Mouse (Mus musculus): ENCODE results near the gene Arhgdia. TPM values are rescaled to one million over a fixed set of nuclear protein-coding genes. Genes with fewer than 3 reads are reported as not detected.

Gene Arhgdia
- polyA plus RNA-seq, 1 experiment from 2014 or later: 555 TPM

DNA sequence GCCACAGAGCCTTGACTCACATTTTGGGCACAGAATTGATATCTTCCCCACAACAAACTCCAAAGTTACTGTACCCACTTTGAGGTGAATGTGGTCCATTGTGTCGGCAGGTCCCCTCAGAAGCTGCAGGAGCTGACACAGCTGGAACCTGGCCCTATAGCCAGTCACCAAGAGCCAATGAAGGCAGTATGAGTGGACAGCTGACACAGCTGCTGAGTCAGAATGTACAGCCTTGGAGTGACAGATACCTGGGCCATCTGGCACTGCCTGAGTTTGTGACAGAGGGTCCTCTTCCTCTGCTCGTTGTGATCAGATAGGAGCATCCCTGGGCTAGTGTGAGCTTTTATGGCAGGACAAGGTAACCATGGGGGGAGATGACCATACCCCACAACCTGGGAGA lies 26.2 kb downstream of the Arhgdia start:
- H3K27ac ChIP-seq: no peak overlapping the region
- peaks cover 24% of the 10 kb centered on the region for H3K36me3 ChIP-seq
- WGBS: 73% methylated on average over 2 of the region's 2 CpGs
- H3K4me1 ChIP-seq: peaks cover 3% of the 10 kb centered on the region
- ATAC-seq (ENCODE audit: low FRiP score, low read depth): no peak
- no peak overlapping the region for H3K9ac ChIP-seq
- no peak overlapping the region for H3K4me2 ChIP-seq (replicated peaks)
- H3K4me3 ChIP-seq: no peak overlapping the region
- no peaks in the 10 kb centered on the region for H3K27me3 ChIP-seq
- peaks cover 8% of the 10 kb centered on the region; the same call in 1 of the 2 replicates for H3K9me3 ChIP-seq

DNA sequence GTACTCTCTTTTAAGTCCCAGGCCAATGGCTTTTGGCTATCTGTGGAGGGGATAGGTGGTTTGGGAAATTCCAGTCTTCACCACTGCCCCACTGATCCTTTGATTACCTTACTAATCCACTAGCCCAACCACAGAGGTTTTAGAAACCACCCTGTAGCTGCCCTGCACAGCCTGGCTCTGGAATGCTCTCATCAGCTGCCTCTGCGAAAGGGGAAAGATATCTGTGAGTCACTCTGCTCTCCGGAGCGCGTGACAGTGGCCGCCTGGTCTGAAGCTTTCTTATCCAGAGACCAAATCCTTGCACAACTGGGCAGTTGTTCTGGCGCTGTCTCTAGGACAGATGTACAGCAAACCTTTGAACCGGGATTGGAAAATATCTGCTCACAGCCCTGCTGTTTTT lies 26.6 kb downstream of the Arhgdia start:
- no peak for ATAC-seq (ENCODE audit: low FRiP score, low read depth)
- 82% methylated on average over 7 of the region's 7 CpGs for WGBS

DNA sequence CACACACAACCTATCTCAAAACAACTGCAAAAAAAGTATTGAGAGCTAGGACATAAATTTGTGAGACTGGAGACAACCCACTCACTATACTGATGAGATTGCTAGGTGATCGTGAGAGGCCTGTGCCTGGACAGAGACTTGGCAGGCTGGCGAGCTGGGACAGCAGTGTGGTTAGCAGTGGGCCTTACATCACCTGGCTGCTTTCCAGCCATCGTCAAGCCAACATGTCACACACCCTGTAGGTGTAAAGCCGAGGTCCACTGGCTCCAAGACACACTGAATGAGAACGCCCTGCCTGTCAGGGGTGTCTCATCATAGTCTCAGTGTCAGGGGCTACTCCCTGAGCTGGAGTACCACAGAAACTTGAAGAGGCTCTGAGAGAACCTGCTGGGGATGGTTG lies 28.7 kb downstream of the Arhgdia start:
- H3K4me2 ChIP-seq (replicated peaks): no peak overlapping the region
- WGBS: 79% methylated on average over 5 of the region's 5 CpGs

More for the DNA sequence above, 26.6 kb downstream of the Arhgdia start:
- Histone ChIP-seq H3K4me3 (no peak overlapping the region), H3K36me3 (peaks cover 20% of the 10 kb centered on the region), H3K9ac (0 out of 2 replicates have a peak overlapping the region, but pooled peaks have one; percentile 25), H3K9me3 (peaks cover 8% of the 10 kb centered on the region; the same call in 1 of the 2 replicates), H3K27me3 (no peaks in the 10 kb centered on the region), H3K4me1 (peaks cover 7% of the 10 kb centered on the region), H3K4me2 (replicated peaks) (no peak overlapping the region), H3K27ac (no peak overlapping the region)

DNA sequence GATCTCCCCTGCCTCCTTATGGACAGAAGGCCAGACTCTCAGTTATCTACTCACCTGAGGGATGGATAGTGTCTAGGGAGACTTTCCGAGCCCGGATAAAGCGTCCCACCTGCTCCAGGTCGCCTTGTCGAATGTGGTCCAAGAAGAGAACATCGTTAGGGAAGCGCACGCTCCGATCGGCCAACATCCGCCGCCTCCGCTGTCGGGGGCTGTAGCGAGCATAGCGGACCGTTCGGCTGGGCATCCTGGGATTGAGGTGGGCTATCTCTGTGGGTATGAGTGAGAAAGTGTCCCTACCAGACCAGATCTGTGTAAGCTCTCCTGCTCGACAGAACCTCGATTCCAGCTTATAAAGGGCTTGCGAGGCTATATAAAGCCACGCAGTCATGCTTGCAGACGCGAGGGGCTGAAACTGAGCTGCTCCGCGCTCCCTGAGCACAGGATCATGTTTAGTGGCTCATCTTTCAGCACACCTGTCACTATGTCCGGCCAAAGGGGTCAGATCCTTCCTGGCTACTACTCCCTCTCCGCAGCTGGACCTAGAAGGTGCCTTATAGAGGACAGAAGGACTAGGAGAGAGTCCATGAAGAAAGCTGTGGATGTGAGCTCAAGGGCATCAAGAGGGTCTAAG lies 30.5 kb downstream of the Arhgdia start, which contains the start of gene Ppp1r27:
Gene Ppp1r27 (minus strand): TSS at position 323 of the 631 bp plus-strand sequence.
- Histone ChIP-seq H3K27ac (peak within 1 kb of the TSS; percentile 63; the same call in 1 of the 2 replicates), H3K4me1 (peaks cover 27% of the 10 kb centered on the region), H3K4me3 (peak within 1 kb of the TSS; percentile 98), H3K27me3 (no peaks in the 10 kb centered on the region), H3K36me3 (peaks cover 7% of the 10 kb centered on the region), H3K4me2 (replicated peaks) (peak within 1 kb of the TSS; percentile 95), H3K9me3 (no peaks in the 10 kb centered on the region), H3K9ac (peak within 1 kb of the TSS; percentile 98)
- no peak for ATAC-seq (ENCODE audit: low FRiP score, low read depth)
- WGBS: 91% methylated on average over 28 of the region's 28 CpGs

More for the DNA sequence above, 28.7 kb downstream of the Arhgdia start:
- H3K36me3 ChIP-seq: peaks cover 6% of the 10 kb centered on the region; the same call in 1 of the 2 replicates
- H3K27me3 ChIP-seq: no peaks in the 10 kb centered on the region
- H3K4me1 ChIP-seq: peaks cover 20% of the 10 kb centered on the region
- no peak overlapping the region for H3K27ac ChIP-seq
- H3K9me3 ChIP-seq: peaks cover 7% of the 10 kb centered on the region; the same call in 1 of the 2 replicates
- H3K4me3 ChIP-seq: no peak overlapping the region
- no peak for ATAC-seq (ENCODE audit: low FRiP score, low read depth)
- H3K9ac ChIP-seq: no peak overlapping the region

GRCm38 (mm10) chr11:120549986-120550809 lies 31.2 kb downstream of the Arhgdia start:
- no peak for ATAC-seq (ENCODE audit: low FRiP score, low read depth)
- Histone ChIP-seq H3K4me1 (peaks cover 27% of the 10 kb centered on the region), H3K4me3 (peak overlapping the region; percentile 98), H3K4me2 (replicated peaks) (peak overlapping the region; percentile 95), H3K27ac (peak overlapping the region; percentile 63; the same call in 1 of the 2 replicates), H3K9me3 (no peaks in the 10 kb centered on the region), H3K9ac (peak overlapping the region; percentile 98), H3K27me3 (no peaks in the 10 kb centered on the region), H3K36me3 (peaks cover 10% of the 10 kb centered on the region)
- 61% methylated on average over 11 of the region's 11 CpGs for WGBS

DNA sequence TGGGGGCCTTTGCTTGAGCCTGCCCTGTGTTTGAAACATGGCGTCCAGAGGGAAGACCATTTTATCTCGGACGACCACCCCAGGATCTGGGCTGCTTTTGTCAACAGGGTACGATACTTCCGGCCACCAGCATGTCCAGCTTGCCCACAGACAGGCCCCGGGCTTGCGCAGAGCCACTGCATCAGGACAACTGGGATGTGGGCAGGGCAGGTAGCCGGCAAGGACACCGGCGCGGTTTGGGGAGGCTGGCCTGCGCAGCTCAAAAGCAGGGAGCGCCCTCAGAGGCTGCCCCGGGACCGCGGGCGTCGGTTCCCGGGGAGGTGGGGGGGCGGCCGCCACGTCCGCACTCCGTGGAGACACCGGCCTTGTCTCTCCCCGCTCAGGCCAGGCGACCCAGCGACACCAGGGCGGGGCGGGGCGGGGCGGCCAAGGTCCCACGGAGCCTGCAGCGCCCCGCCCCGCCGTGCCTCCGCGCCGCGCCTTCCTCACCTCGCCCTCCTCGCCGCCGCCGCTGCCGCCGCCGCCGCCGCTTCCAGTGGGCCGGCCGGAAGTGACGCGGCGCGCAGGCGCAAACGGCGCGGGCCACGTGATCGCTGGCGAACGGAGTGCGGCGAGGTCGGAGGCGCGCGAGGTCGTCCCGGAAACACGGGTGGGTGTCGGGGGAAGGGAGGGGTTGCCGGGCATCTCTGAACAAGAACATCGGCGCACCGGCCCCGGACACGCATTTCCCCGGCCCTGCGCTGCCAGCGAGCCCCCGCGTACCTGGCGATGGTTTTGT lies 32.1 kb downstream of the Arhgdia start, which contains the start of gene Mcrip1:
Gene Mcrip1 (minus strand): TSS at position 560 of the 778 bp plus-strand sequence.
- Histone ChIP-seq H3K9me3 (no peaks in the 10 kb centered on the region), H3K27ac (peak within 1 kb of the TSS; percentile 87), H3K36me3 (peaks cover 18% of the 10 kb centered on the region), H3K4me2 (replicated peaks) (peak within 1 kb of the TSS; percentile 95), H3K4me1 (peaks cover 27% of the 10 kb centered on the region), H3K27me3 (no peaks in the 10 kb centered on the region), H3K9ac (peak within 1 kb of the TSS; percentile 98), H3K4me3 (peak within 1 kb of the TSS; percentile 98)
- WGBS: under 1% methylated on average over 63 of the region's 87 CpGs
- ATAC-seq (ENCODE audit: low FRiP score, low read depth): peak; percentile 79

GRCm38 (mm10) chr11:120548786-120549167 lies 32.6 kb downstream of the Arhgdia start:
- Histone ChIP-seq H3K9me3 (no peaks in the 10 kb centered on the region), H3K27ac (peak overlapping the region; percentile 87), H3K9ac (peak overlapping the region; percentile 98), H3K4me3 (peak overlapping the region; percentile 98), H3K36me3 (peaks cover 24% of the 10 kb centered on the region), H3K4me2 (replicated peaks) (peak overlapping the region; percentile 95), H3K4me1 (peaks cover 27% of the 10 kb centered on the region), H3K27me3 (no peaks in the 10 kb centered on the region)
- no peak for ATAC-seq (ENCODE audit: low FRiP score, low read depth)
- 24% methylated on average over 7 of the region's 7 CpGs for WGBS

DNA sequence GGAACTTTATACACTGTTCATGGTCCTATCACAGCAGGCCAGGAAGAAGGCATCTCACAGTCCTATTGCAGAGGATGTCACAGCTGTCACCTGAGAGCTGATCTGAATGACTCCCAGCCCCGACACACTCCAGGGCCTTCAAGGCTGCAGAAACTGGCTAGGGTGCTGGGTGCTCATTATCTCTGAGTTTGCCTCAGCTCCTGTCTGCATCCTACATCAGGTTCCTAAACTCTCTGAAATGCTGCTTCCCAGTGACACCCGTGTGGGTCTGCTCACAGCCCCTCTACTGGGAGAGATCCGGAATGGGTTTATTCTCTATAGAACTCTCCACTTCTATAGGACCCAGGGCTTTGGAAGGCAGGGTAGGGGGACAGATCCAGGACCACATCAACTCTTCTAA lies 33.2 kb downstream of the Arhgdia start:
- Histone ChIP-seq H3K4me2 (replicated peaks) (peak overlapping the region; percentile 95), H3K36me3 (peaks cover 30% of the 10 kb centered on the region), H3K9ac (peak overlapping the region; percentile 98), H3K9me3 (no peaks in the 10 kb centered on the region), H3K4me1 (peaks cover 27% of the 10 kb centered on the region), H3K27ac (peak overlapping the region; percentile 87; the same call in 1 of the 2 replicates), H3K27me3 (no peaks in the 10 kb centered on the region), H3K4me3 (peak overlapping the region; percentile 98)
- ATAC-seq (ENCODE audit: low FRiP score, low read depth): no peak
- 90% methylated on average over 3 of the region's 3 CpGs for WGBS

GRCm38 (mm10) chr11:120547469-120547868 lies 34.0 kb downstream of the Arhgdia start:
- H3K4me3 ChIP-seq: peak overlapping the region; percentile 5; the same call in 1 of the 2 replicates
- H3K9me3 ChIP-seq: no peaks in the 10 kb centered on the region
- H3K36me3 ChIP-seq: peaks cover 37% of the 10 kb centered on the region
- 68% methylated on average over 2 of the region's 2 CpGs for WGBS
- H3K27me3 ChIP-seq: no peaks in the 10 kb centered on the region
- peaks cover 27% of the 10 kb centered on the region for H3K4me1 ChIP-seq
- H3K4me2 ChIP-seq (replicated peaks): peak overlapping the region; percentile 95
- H3K9ac ChIP-seq: peak overlapping the region; percentile 98; the same call in 1 of the 2 replicates
- no peak overlapping the region for H3K27ac ChIP-seq
- ATAC-seq (ENCODE audit: low FRiP score, low read depth): no peak

DNA sequence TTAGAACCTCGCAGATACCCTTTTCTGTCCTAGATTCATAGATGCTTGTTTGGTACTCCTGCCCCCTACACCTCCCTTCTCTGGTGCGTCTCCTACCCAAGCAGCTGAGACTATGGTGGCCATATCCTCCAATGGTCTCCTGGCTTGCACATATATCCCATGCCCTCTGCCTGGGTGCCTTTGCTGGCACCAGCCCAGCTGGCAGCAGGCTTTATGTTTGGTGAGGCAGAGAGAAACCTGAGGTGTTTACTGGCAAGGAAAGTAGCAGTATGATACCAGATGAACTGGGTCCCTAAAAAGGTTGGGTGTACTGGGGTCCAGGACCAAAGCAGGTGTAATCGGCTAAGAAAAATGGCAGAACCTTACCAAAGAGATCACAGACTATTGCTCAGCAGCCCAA lies 35.5 kb downstream of the Arhgdia start:
- 99% methylated on average over 3 of the region's 3 CpGs for WGBS
- H3K36me3 ChIP-seq: peaks cover 48% of the 10 kb centered on the region
- no peak overlapping the region for H3K4me3 ChIP-seq
- no peak overlapping the region for H3K27ac ChIP-seq
- no peak overlapping the region for H3K4me2 ChIP-seq (replicated peaks)
- H3K27me3 ChIP-seq: no peaks in the 10 kb centered on the region
- H3K9me3 ChIP-seq: no peaks in the 10 kb centered on the region
- ATAC-seq (ENCODE audit: low FRiP score, low read depth): no peak
- H3K4me1 ChIP-seq: peaks cover 27% of the 10 kb centered on the region
- H3K9ac ChIP-seq: no peak overlapping the region

- peaks cover 48% of the 10 kb centered on the region for H3K36me3 ChIP-seq
- 78% methylated on average over 6 of the region's 6 CpGs for WGBS
These were observed 39.0 kb downstream of the Arhgdia start for GRCm38 (mm10) chr11:120542376-120542775.

More at GRCm38 (mm10) chr11:120542376-120542775, 39.0 kb downstream of the Arhgdia start:
- ATAC-seq (ENCODE audit: low FRiP score, low read depth): no peak
- Histone ChIP-seq H3K4me1 (peaks cover 31% of the 10 kb centered on the region), H3K27ac (no peak overlapping the region), H3K27me3 (no peaks in the 10 kb centered on the region), H3K9me3 (no peaks in the 10 kb centered on the region), H3K9ac (no peak overlapping the region; the same call in 1 of the 2 replicates), H3K4me3 (no peak overlapping the region), H3K4me2 (replicated peaks) (no peak overlapping the region)

All from limb, embryonic 13.5 days (tissue).